Mouse (Mus musculus) CH12.LX (cell line): ENCODE measurements around the gene Disp2.

Experiments used
- BHLHE40 ChIP-seq: IDR thresholded peaks from 2 replicates; pipeline ENCODE4 v1.6.1; 2011; ENCODE audit warnings: mild to moderate bottlenecking, low read depth, low read length, improper control_type of control experiment
- CTCF ChIP-seq, 2 experiments: IDR thresholded peaks in 1 of 2; conservative IDR thresholded peaks in 1 of 2; 2 replicates each; pipeline ENCODE4 v1.5.1; 2011 to 2012; ENCODE audit warnings: low read depth in 2 of 2, low read length in 2 of 2, improper control_type of control experiment in 1 of 2, inconsistent platforms in 1 of 2, mild to moderate bottlenecking in 1 of 2, moderate library complexity in 1 of 2
- EP300 ChIP-seq: IDR thresholded peaks from 2 replicates; pipeline ENCODE4 v1.6.1; 2011; ENCODE audit warnings: low read length, improper control_type of control experiment
- GABPA ChIP-seq: IDR thresholded peaks from 2 replicates; pipeline ENCODE4 v1.6.1; 2012; ENCODE audit warnings: low read depth, low read length, improper control_type of control experiment, inconsistent platforms; ENCODE audit not compliant: insufficient replicate concordance
- MXI1 ChIP-seq: IDR thresholded peaks from 2 replicates; pipeline ENCODE4 v1.6.1; 2011; ENCODE audit warnings: mild to moderate bottlenecking, low read depth, low read length, improper control_type of control experiment
- POLR2A ChIP-seq: IDR thresholded peaks from 2 replicates; pipeline ENCODE4 v1.6.1; 2011; ENCODE audit warnings: low read depth, mild to moderate bottlenecking, improper control_type of control experiment, low read length
- USF1 ChIP-seq: IDR thresholded peaks from 2 replicates; pipeline ENCODE4 v1.6.1; 2014; ENCODE audit warnings: low read depth, mild to moderate bottlenecking, inconsistent platforms, low read length, improper control_type of control experiment
- ZNF384 ChIP-seq: IDR thresholded peaks from 2 replicates; pipeline ENCODE4 v1.6.1; 2012; ENCODE audit warnings: low read depth, low read length, improper control_type of control experiment, inconsistent platforms

DNA sequence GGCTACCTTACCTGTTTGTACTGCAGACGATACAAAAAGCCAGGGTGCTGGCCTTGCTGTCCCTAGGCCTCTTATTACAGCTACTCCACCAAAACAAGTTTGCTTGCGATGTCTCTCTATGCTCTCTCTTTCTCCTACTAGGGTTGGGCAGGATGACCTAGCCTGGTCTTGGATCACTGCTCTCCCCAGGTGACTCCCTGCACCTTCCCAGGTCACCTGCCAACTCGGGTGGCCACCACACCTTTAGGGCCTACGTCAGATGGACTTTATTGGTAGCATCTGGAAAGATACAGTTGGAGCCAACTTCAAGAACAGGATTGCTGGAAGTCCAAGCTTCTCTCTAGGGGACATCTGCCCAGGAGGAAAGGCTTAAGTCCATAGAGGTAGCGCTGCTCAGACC, 14.6 kb upstream of the Disp2 start:
- TF ChIP-seq GABPA (no peak), CTCF (conservative IDR thresholded peaks at IDR 0.05 in 1 of 2, IDR thresholded peaks at IDR 0.05 in 1 of 2; ENCODE audit: low read depth in 2 of 2, low read length in 2 of 2) (no peak), EP300 (no peak), POLR2A (no peak), USF1 (no peak), MXI1 (no peak), ZNF384 (no peak), BHLHE40 (no peak)
